Mouse (Mus musculus) olfactory bulb, adult 2 months (tissue): ENCODE data around the gene Sox18.

Source experiments
- CTCF ChIP-seq: fragments of 200-500 bp; IDR thresholded peaks from 2 replicates; pipeline ENCODE4 v1.5.1; 2012; ENCODE audit warnings: low read depth, mild to moderate bottlenecking, low read length, moderate library complexity; ENCODE audit not compliant: insufficient read depth
- POLR2A ChIP-seq: fragments of 200-500 bp; IDR thresholded peaks from 2 replicates; pipeline ENCODE4 v1.6.1; 2012; ENCODE audit warnings: mild to moderate bottlenecking, low read depth, low read length, moderate library complexity; ENCODE audit not compliant: insufficient read depth

DNA sequence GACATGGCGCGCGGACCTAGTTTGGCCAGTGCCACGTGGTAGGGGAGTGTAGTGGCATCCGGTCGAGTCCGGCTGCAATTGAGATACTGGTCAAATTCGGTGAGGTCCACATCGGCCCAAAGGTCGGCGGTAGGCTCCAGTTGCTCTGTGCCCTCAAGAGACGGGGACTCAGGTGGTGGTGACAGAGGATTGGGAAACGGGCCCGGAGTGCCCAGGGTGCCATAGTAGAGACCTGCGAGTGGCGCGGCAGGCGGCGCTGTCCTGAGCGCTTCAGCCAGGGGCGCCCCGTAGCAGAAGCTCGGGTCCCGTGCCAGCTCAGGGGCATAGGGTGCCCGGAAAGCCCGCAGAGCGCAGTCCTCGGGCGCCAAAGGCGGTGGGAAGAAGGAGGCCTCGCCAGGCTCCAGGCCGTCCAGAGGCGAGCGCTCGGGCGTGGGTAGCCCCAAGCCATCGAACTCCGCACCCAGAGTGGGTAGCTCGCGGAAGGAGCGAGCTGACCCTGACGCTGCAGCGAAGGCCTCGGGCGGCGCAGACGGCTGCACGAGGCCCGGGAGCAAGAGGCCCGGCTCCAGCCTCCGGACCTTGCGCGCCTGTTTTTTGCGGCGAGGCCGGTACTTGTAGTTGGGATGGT is 1.0 kb downstream of the Sox18 start:
- TF ChIP-seq CTCF (no peak), POLR2A (no peak)
